Mouse (Mus musculus) urinary bladder, postnatal 10 days (tissue): Measurements from ENCODE around the gene Hmgcs1.
A peak's percentile ranks its signal among the peaks of the same experiment; 100 is the strongest.
"Not testable (repeated sequence)": the region's sequence is repeated elsewhere in the genome, so short reads cannot be mapped to it uniquely, and the experiment has no call there.

Experiments
- DNase-seq: peaks from one replicate; pipeline ENCODE4 v3.0.0; 2022; ENCODE audit warnings: low spot score

Hmgcs1 gene

GRCm38 (mm10) chr13:119690039-119690728 lies at the start of gene Hmgcs1:
Gene Hmgcs1 (plus strand): TSS chr13:119690379.
- peak; percentile 95 for DNase-seq

GRCm38 (mm10) chr13:119640504-119640903 lies 49.7 kb upstream of the Hmgcs1 start:
- DNase-seq, result no peak

- no peak for DNase-seq
Measured at GRCm38 (mm10) chr13:119641145-119641544, 49.0 kb upstream of the Hmgcs1 start.

- DNase-seq, result no peak
Measured at GRCm38 (mm10) chr13:119644769-119645168, 45.4 kb upstream of the Hmgcs1 start.

GRCm38 (mm10) chr13:119646511-119646910 lies 43.7 kb upstream of the Hmgcs1 start:
- no peak for DNase-seq

GRCm38 (mm10) chr13:119648891-119649698 lies 41.1 kb upstream of the Hmgcs1 start:
- DNase-seq, result no peak

GRCm38 (mm10) chr13:119649699-119650046 lies 40.5 kb upstream of the Hmgcs1 start:
- no peak for DNase-seq

- DNase-seq, result no peak
Measured at GRCm38 (mm10) chr13:119654734-119655133, 35.4 kb upstream of the Hmgcs1 start.

GRCm38 (mm10) chr13:119656246-119656645 lies 33.9 kb upstream of the Hmgcs1 start:
- no peak for DNase-seq

- no peak for DNase-seq
Measured at GRCm38 (mm10) chr13:119656846-119657416, 33.2 kb upstream of the Hmgcs1 start.

GRCm38 (mm10) chr13:119661420-119661819 lies 28.8 kb upstream of the Hmgcs1 start:
- not testable (repeated sequence) for DNase-seq

- DNase-seq, result no peak
Measured at GRCm38 (mm10) chr13:119678794-119679193, 11.4 kb upstream of the Hmgcs1 start.

GRCm38 (mm10) chr13:119679721-119680120 lies 10.5 kb upstream of the Hmgcs1 start:
- DNase-seq, result no peak

- DNase-seq, result no peak
Measured at GRCm38 (mm10) chr13:119681161-119681560, 9.0 kb upstream of the Hmgcs1 start.

- no peak for DNase-seq
Measured at GRCm38 (mm10) chr13:119684416-119685177, 5.6 kb upstream of the Hmgcs1 start.

- no peak for DNase-seq
Measured at GRCm38 (mm10) chr13:119689709-119690038, 505 bp upstream of the Hmgcs1 start.

- DNase-seq, result no peak
Measured at GRCm38 (mm10) chr13:119690876-119691620, 869 bp downstream of the Hmgcs1 start.

GRCm38 (mm10) chr13:119691958-119692357 lies 1.8 kb downstream of the Hmgcs1 start:
- DNase-seq, result not testable (repeated sequence)

- DNase-seq, result no peak
Measured at GRCm38 (mm10) chr13:119695676-119696075, 5.5 kb downstream of the Hmgcs1 start.

- no peak for DNase-seq
Measured at GRCm38 (mm10) chr13:119696496-119696895, 6.3 kb downstream of the Hmgcs1 start.

- no peak for DNase-seq
Measured at GRCm38 (mm10) chr13:119698436-119698835, 8.3 kb downstream of the Hmgcs1 start.

GRCm38 (mm10) chr13:119704280-119704679 lies 14.1 kb downstream of the Hmgcs1 start:
- no peak for DNase-seq
